Mouse (Mus musculus): Measurements from ENCODE around the gene Enkur.

DNA sequence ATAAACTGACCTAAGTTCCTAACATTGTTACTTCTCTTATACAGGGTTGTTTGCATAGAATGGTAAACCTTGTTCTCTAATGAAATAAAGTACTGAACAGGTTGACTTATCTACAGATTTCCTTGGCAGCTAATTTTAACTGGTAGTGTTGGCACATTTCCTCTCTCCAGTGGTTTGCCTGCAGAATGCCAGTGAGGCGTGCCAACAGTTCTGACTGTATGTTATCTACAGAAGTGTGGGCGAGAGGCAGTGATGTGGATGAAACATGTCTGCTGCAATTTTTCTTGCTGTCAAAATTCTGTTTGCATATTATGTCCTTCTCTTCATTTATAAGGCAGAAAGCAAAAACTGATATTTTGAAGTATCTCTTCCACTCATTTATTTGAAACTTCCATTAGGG is 2.4 kb downstream of the Enkur start:
- TF ChIP-seq POLR2A (IDR thresholded peaks at IDR 0.05; ENCODE audit: extremely low read depth, insufficient read depth, low read length) = no peak
- no peak for TF ChIP-seq CTCF (IDR thresholded peaks at IDR 0.05; ENCODE audit: low read depth, low read length)

Measured in liver, adult 2 months (tissue).